Mouse (Mus musculus) kidney, adult 2 months (tissue): Measurements from ENCODE around the gene Txnrd3. TPM values are rescaled to one million over a fixed set of nuclear protein-coding genes. Genes with fewer than 3 reads are reported as not detected.

Experiments
- DNase-seq: peaks from one replicate; pipeline ENCODE4 v3.0.0; 2021
- H3K27ac ChIP-seq: fragments of 200-500 bp; 2 replicates; pipeline ENCODE4 v1.5.1; 2012; ENCODE audit warnings: low read depth, low read length, control low read depth, inconsistent platforms; ENCODE audit not compliant: insufficient read depth
- H3K27me3 ChIP-seq: fragments of 200-500 bp; replicated peaks from 2 replicates; pipeline ENCODE4 v1.6.1; 2012; ENCODE audit warnings: mild to moderate bottlenecking, moderate library complexity, low read length, inconsistent platforms; ENCODE audit not compliant: control insufficient read depth, insufficient read depth
- H3K36me3 ChIP-seq: fragments of 200-500 bp; 2 replicates; pipeline ENCODE4 v1.6.1; 2012; ENCODE audit warnings: mild to moderate bottlenecking, moderate library complexity, low read length, inconsistent platforms; ENCODE audit not compliant: control insufficient read depth, insufficient read depth
- H3K4me1 ChIP-seq: fragments of 200-500 bp; 2 replicates; pipeline ENCODE4 v1.6.1; 2011; ENCODE audit warnings: low read length; ENCODE audit not compliant: control insufficient read depth, insufficient read depth
- H3K4me3 ChIP-seq: fragments of 200-500 bp; 2 replicates; pipeline ENCODE4 v1.5.1; 2011; ENCODE audit warnings: mild to moderate bottlenecking, low read depth, low read length, control low read depth; ENCODE audit not compliant: insufficient read depth
- CTCF ChIP-seq: fragments of 200-500 bp; conservative IDR thresholded peaks from 2 replicates; pipeline ENCODE4 v1.5.1; 2011; ENCODE audit warnings: low read depth, mild to moderate bottlenecking, control low read depth, low read length, moderate library complexity, mixed read lengths; ENCODE audit not compliant: insufficient read depth, insufficient read length
- POLR2A ChIP-seq: fragments of 200-500 bp; IDR thresholded peaks from one replicate; pipeline ENCODE4 v1.6.1; 2011; ENCODE audit warnings: low read depth, low read length, control low read depth
- WGBS: fragments of 180-500 bp; shearing (Covaris S2); methylation state at CpG from one replicate; pipeline ENCODE4 v1.1.7; 2018; 5-methylcytosine and 5-hydroxymethylcytosine counted together
- polyA plus RNA-seq: library from polyadenylated mRNA; depleted of rRNA; stranded (reverse); fragments of >200 nt; gene quantifications from 2 replicates; pipeline ENCODE4 v1.2.3, GENCODE M21; 2012; rRNA removed

The Txnrd3 gene
- 16.9 and 18.7 TPM in 2 replicates for polyA plus RNA-seq

GRCm38 (mm10) chr6:89643798-89644270, at the start of gene Txnrd3:
Gene Txnrd3, plus strand, starts transcription at chr6:89643988.
- peak; percentile 97 for DNase-seq

GRCm38 (mm10) chr6:89595018-89595776, 48.6 kb upstream of the Txnrd3 start, which contains the start of gene Chchd6:
Gene Chchd6, minus strand, starts transcription at chr6:89595652.
- Histone ChIP-seq H3K27me3 (no peaks in the 10 kb centered on the region), H3K36me3 (no peaks in the 10 kb centered on the region), H3K4me3 (peak within 1 kb of the TSS; percentile 58), H3K27ac (no peak within 1 kb of the TSS), H3K4me1 (no peaks in the 10 kb centered on the region; the same call in 1 of the 2 replicates)
- under 1% methylated on average over 56 of the region's 56 CpGs for WGBS
- peak; percentile 97 for DNase-seq
- no peak for TF ChIP-seq POLR2A
- TF ChIP-seq CTCF = no peak

More at GRCm38 (mm10) chr6:89643798-89644270, at the start of gene Txnrd3:
- WGBS = under 1% methylated on average over 51 of the region's 51 CpGs
- Histone ChIP-seq H3K4me3 (peak within 1 kb of the TSS; percentile 59), H3K4me1 (peaks cover 3% of the 10 kb centered on the region), H3K27ac (peak within 1 kb of the TSS; percentile 73), H3K36me3 (no peaks in the 10 kb centered on the region), H3K27me3 (no peaks in the 10 kb centered on the region)
- no peak for TF ChIP-seq POLR2A
- 0 out of 2 replicates have a peak, but pooled peaks have one; percentile 22 for TF ChIP-seq CTCF

GRCm38 (mm10) chr6:89595777-89596146, 48.0 kb upstream of the Txnrd3 start:
- no peak overlapping the region for H3K27ac ChIP-seq
- H3K4me3 ChIP-seq = no peak overlapping the region
- no peak for DNase-seq
- no peaks in the 10 kb centered on the region for H3K27me3 ChIP-seq
- WGBS = 26% methylated on average over 5 of the region's 5 CpGs
- no peak for TF ChIP-seq POLR2A
- TF ChIP-seq CTCF = no peak
- H3K36me3 ChIP-seq = no peaks in the 10 kb centered on the region
- no peaks in the 10 kb centered on the region; the same call in 1 of the 2 replicates for H3K4me1 ChIP-seq

GRCm38 (mm10) chr6:89596510-89596909, 47.3 kb upstream of the Txnrd3 start:
- Histone ChIP-seq H3K4me1 (no peaks in the 10 kb centered on the region; the same call in 1 of the 2 replicates), H3K36me3 (no peaks in the 10 kb centered on the region), H3K4me3 (no peak overlapping the region), H3K27ac (no peak overlapping the region), H3K27me3 (no peaks in the 10 kb centered on the region)
- TF ChIP-seq CTCF (no peak), POLR2A (no peak)
- no peak for DNase-seq
- WGBS = 95% methylated on average over 1 of the region's 1 CpGs

GRCm38 (mm10) chr6:89606096-89606495, 37.7 kb upstream of the Txnrd3 start:
- no peaks in the 10 kb centered on the region for H3K36me3 ChIP-seq
- no peaks in the 10 kb centered on the region for H3K4me1 ChIP-seq
- 55% methylated on average over 3 of the region's 3 CpGs for WGBS
- no peak overlapping the region for H3K4me3 ChIP-seq
- H3K27me3 ChIP-seq = no peaks in the 10 kb centered on the region
- no peak for DNase-seq
- H3K27ac ChIP-seq = no peak overlapping the region
- no peak for TF ChIP-seq CTCF
- no peak for TF ChIP-seq POLR2A

- Histone ChIP-seq H3K4me3 (no peak overlapping the region), H3K27me3 (no peaks in the 10 kb centered on the region), H3K27ac (no peak overlapping the region), H3K4me1 (no peaks in the 10 kb centered on the region), H3K36me3 (no peaks in the 10 kb centered on the region)
- peak; percentile 27 for DNase-seq
- WGBS = 51% methylated on average over 4 of the region's 4 CpGs
- no peak for TF ChIP-seq POLR2A
- peak; percentile 56 for TF ChIP-seq CTCF
Measured at GRCm38 (mm10) chr6:89607999-89608398, 35.8 kb upstream of the Txnrd3 start.

- Histone ChIP-seq H3K4me3 (no peak overlapping the region), H3K27ac (no peak overlapping the region), H3K27me3 (no peaks in the 10 kb centered on the region), H3K4me1 (peaks cover 10% of the 10 kb centered on the region; the same call in 1 of the 2 replicates), H3K36me3 (no peaks in the 10 kb centered on the region)
- no peak for TF ChIP-seq POLR2A
- no peak for TF ChIP-seq CTCF
- 66% methylated on average over 15 of the region's 15 CpGs for WGBS
- DNase-seq = no peak
Measured at GRCm38 (mm10) chr6:89613336-89614106, 30.3 kb upstream of the Txnrd3 start.
